Mouse (Mus musculus) neural tube, embryonic 12.5 days (tissue): ENCODE data around the gene Mlh3. TPM values are rescaled to one million over a fixed set of nuclear protein-coding genes. Genes with fewer than 3 reads are reported as not detected.

Experiments
- ATAC-seq: fragments of 200-750 bp; cut with Nextera tagmentation; 2 replicates; pipeline ENCODE4 v1.8.0; 2017; ENCODE audit warnings: low read depth, mild to moderate bottlenecking, moderate TSS enrichment, moderate library complexity; ENCODE audit not compliant: low FRiP score
- H3K27ac ChIP-seq: fragments of 300-500 bp; sonication (generic); 2 replicates; pipeline ENCODE4 v1.5.1; 2016
- H3K27me3 ChIP-seq: fragments of 300-500 bp; sonication (generic); replicated peaks from 2 replicates; pipeline ENCODE4 v1.6.1; 2016; ENCODE audit warnings: mild to moderate bottlenecking
- H3K36me3 ChIP-seq: fragments of 300-500 bp; sonication (generic); 2 replicates; pipeline ENCODE4 v1.6.1; 2016; ENCODE audit warnings: mild to moderate bottlenecking
- H3K4me1 ChIP-seq: fragments of 300-500 bp; sonication (generic); 2 replicates; pipeline ENCODE4 v1.6.1; 2016
- H3K4me2 ChIP-seq: fragments of 300-500 bp; sonication (generic); replicated peaks from 2 replicates; pipeline ENCODE4 v1.6.1; 2016; ENCODE audit warnings: mild to moderate bottlenecking
- H3K4me3 ChIP-seq: fragments of 300-500 bp; sonication (generic); 2 replicates; pipeline ENCODE4 v1.5.1; 2016
- H3K9ac ChIP-seq: fragments of 300-500 bp; sonication (generic); 2 replicates; pipeline ENCODE4 v1.6.1; 2016; ENCODE audit warnings: mild to moderate bottlenecking
- H3K9me3 ChIP-seq: fragments of 300-500 bp; sonication (generic); 2 replicates; pipeline ENCODE4 v1.6.1; 2016; ENCODE audit warnings: mild to moderate bottlenecking
- WGBS: fragments of 180-500 bp; shearing (Covaris S2); methylation state at CpG from one replicate; pipeline ENCODE4 v1.1.7; 2016; 5-methylcytosine and 5-hydroxymethylcytosine counted together
- polyA plus RNA-seq: library from polyadenylated mRNA; unstranded; fragments of >200 nt; fragmentation: Nextera tagmentation; extraction: Ambion mirVana; gene quantifications from 2 replicates; pipeline ENCODE4 v1.2.1, GENCODE M21; 2016

The Mlh3 gene
- polyA plus RNA-seq, 1 experiment from 2014 or later, result 9.0 TPM

- peak; percentile 56 for ATAC-seq
- peak overlapping the region; percentile 93 for H3K4me2 ChIP-seq
- peak overlapping the region; percentile 16; the same call in 1 of the 2 replicates for H3K27ac ChIP-seq
- H3K4me3 ChIP-seq, result peak overlapping the region; percentile 75
- H3K27me3 ChIP-seq, result no peaks in the 10 kb centered on the region
- H3K9ac ChIP-seq, result peak overlapping the region; percentile 81
- peaks cover 6% of the 10 kb centered on the region for H3K4me1 ChIP-seq
- no peaks in the 10 kb centered on the region for H3K9me3 ChIP-seq
- 6% methylated on average over 10 of the region's 10 CpGs for WGBS
- no peaks in the 10 kb centered on the region for H3K36me3 ChIP-seq
These were observed 9.1 kb upstream of the Mlh3 start for GRCm38 (mm10) chr12:85279396-85280080.

GRCm38 (mm10) chr12:85278919-85279318 lies 8.5 kb upstream of the Mlh3 start:
- Histone ChIP-seq H3K4me1 (peaks cover 6% of the 10 kb centered on the region), H3K36me3 (no peaks in the 10 kb centered on the region), H3K4me2 (no peak overlapping the region), H3K27me3 (no peaks in the 10 kb centered on the region), H3K9ac (no peak overlapping the region), H3K27ac (no peak overlapping the region), H3K4me3 (no peak overlapping the region), H3K9me3 (no peaks in the 10 kb centered on the region)
- ATAC-seq, result no peak
- whole genome bisulfite sequencing, result 94% methylated on average over 10 of the region's 10 CpGs

GRCm38 (mm10) chr12:85276273-85276672 lies 5.9 kb upstream of the Mlh3 start:
- no peak overlapping the region for H3K27ac ChIP-seq

GRCm38 (mm10) chr12:85273508-85273907 lies 3.1 kb upstream of the Mlh3 start:
- Histone ChIP-seq H3K9ac (no peak overlapping the region), H3K4me2 (no peak overlapping the region), H3K27me3 (no peaks in the 10 kb centered on the region), H3K9me3 (no peaks in the 10 kb centered on the region), H3K27ac (no peak overlapping the region), H3K4me1 (peaks cover 3% of the 10 kb centered on the region; the same call in 1 of the 2 replicates), H3K36me3 (no peaks in the 10 kb centered on the region), H3K4me3 (no peak overlapping the region)
- WGBS, result 84% methylated on average over 10 of the region's 10 CpGs
- no peak for ATAC-seq

More at GRCm38 (mm10) chr12:85276273-85276672, 5.9 kb upstream of the Mlh3 start:
- no peak overlapping the region for H3K4me3 ChIP-seq
- no peaks in the 10 kb centered on the region for H3K27me3 ChIP-seq
- peaks cover 6% of the 10 kb centered on the region for H3K4me1 ChIP-seq
- no peaks in the 10 kb centered on the region for H3K9me3 ChIP-seq
- H3K36me3 ChIP-seq, result no peaks in the 10 kb centered on the region
- ATAC-seq, result no peak
- 64% methylated on average over 5 of the region's 5 CpGs for WGBS
- no peak overlapping the region for H3K4me2 ChIP-seq
- H3K9ac ChIP-seq, result no peak overlapping the region

GRCm38 (mm10) chr12:85271843-85272206 lies 1.4 kb upstream of the Mlh3 start:
- no peaks in the 10 kb centered on the region for H3K9me3 ChIP-seq
- ATAC-seq, result no peak
- no peak overlapping the region for H3K27ac ChIP-seq
- H3K9ac ChIP-seq, result no peak overlapping the region
- 82% methylated on average over 4 of the region's 4 CpGs for WGBS
- no peak overlapping the region for H3K4me3 ChIP-seq
- H3K36me3 ChIP-seq, result peaks cover 3% of the 10 kb centered on the region; the same call in 1 of the 2 replicates
- H3K4me1 ChIP-seq, result peaks cover 3% of the 10 kb centered on the region; the same call in 1 of the 2 replicates
- H3K4me2 ChIP-seq, result no peak overlapping the region
- H3K27me3 ChIP-seq, result no peaks in the 10 kb centered on the region

- Histone ChIP-seq H3K36me3 (peaks cover 3% of the 10 kb centered on the region; the same call in 1 of the 2 replicates), H3K4me3 (no peak overlapping the region), H3K27ac (no peak overlapping the region), H3K27me3 (no peaks in the 10 kb centered on the region), H3K4me2 (peak overlapping the region; percentile 62; the same call in 1 of the 2 replicates), H3K9me3 (no peaks in the 10 kb centered on the region), H3K9ac (no peak overlapping the region), H3K4me1 (peaks cover 3% of the 10 kb centered on the region; the same call in 1 of the 2 replicates)
- 78% methylated on average over 7 of the region's 7 CpGs for WGBS
- ATAC-seq, result no peak
These were observed 888 bp upstream of the Mlh3 start for GRCm38 (mm10) chr12:85271132-85271842.

- ATAC-seq, result no peak; the same call in 1 of the 2 replicates
- Histone ChIP-seq H3K4me2 (peak overlapping the region; percentile 62), H3K9me3 (no peaks in the 10 kb centered on the region), H3K27me3 (no peaks in the 10 kb centered on the region), H3K4me1 (peaks cover 3% of the 10 kb centered on the region; the same call in 1 of the 2 replicates), H3K9ac (peak overlapping the region; percentile 60), H3K27ac (no peak overlapping the region), H3K4me3 (peak overlapping the region; percentile 47), H3K36me3 (peaks cover 3% of the 10 kb centered on the region; the same call in 1 of the 2 replicates)
- WGBS, result 51% methylated on average over 3 of the region's 3 CpGs
These were observed 578 bp downstream of the Mlh3 start for GRCm38 (mm10) chr12:85269821-85270220.

GRCm38 (mm10) chr12:85266248-85266647 lies 4.2 kb downstream of the Mlh3 start:
- H3K4me3 ChIP-seq, result no peak overlapping the region
- WGBS, result 95% methylated on average over 3 of the region's 3 CpGs

GRCm38 (mm10) chr12:85264940-85265339 lies 5.5 kb downstream of the Mlh3 start:
- Histone ChIP-seq H3K9me3 (no peaks in the 10 kb centered on the region), H3K36me3 (peaks cover 3% of the 10 kb centered on the region; the same call in 1 of the 2 replicates), H3K4me2 (no peak overlapping the region), H3K27me3 (no peaks in the 10 kb centered on the region), H3K9ac (no peak overlapping the region), H3K4me3 (no peak overlapping the region), H3K27ac (no peak overlapping the region), H3K4me1 (peaks cover 1% of the 10 kb centered on the region; the same call in 1 of the 2 replicates)
- WGBS, result 68% methylated on average over 7 of the region's 7 CpGs
- ATAC-seq, result no peak

More at GRCm38 (mm10) chr12:85266248-85266647, 4.2 kb downstream of the Mlh3 start:
- Histone ChIP-seq H3K9me3 (no peaks in the 10 kb centered on the region), H3K9ac (no peak overlapping the region), H3K27ac (no peak overlapping the region), H3K4me1 (peaks cover 3% of the 10 kb centered on the region; the same call in 1 of the 2 replicates), H3K4me2 (no peak overlapping the region), H3K36me3 (peaks cover 3% of the 10 kb centered on the region; the same call in 1 of the 2 replicates), H3K27me3 (no peaks in the 10 kb centered on the region)
- ATAC-seq, result no peak

GRCm38 (mm10) chr12:85264531-85264930 lies 5.9 kb downstream of the Mlh3 start:
- H3K27ac ChIP-seq, result no peak overlapping the region

GRCm38 (mm10) chr12:85263190-85263589 lies 7.2 kb downstream of the Mlh3 start:
- Histone ChIP-seq H3K27ac (no peak overlapping the region), H3K4me1 (no peaks in the 10 kb centered on the region), H3K4me3 (no peak overlapping the region), H3K9me3 (no peaks in the 10 kb centered on the region), H3K27me3 (no peaks in the 10 kb centered on the region), H3K4me2 (no peak overlapping the region), H3K9ac (no peak overlapping the region), H3K36me3 (peaks cover 3% of the 10 kb centered on the region; the same call in 1 of the 2 replicates)
- WGBS, result 82% methylated on average over 5 of the region's 5 CpGs
- ATAC-seq, result no peak

More at GRCm38 (mm10) chr12:85264531-85264930, 5.9 kb downstream of the Mlh3 start:
- Histone ChIP-seq H3K9ac (no peak overlapping the region), H3K27me3 (no peaks in the 10 kb centered on the region), H3K4me2 (no peak overlapping the region), H3K4me1 (no peaks in the 10 kb centered on the region), H3K9me3 (no peaks in the 10 kb centered on the region), H3K4me3 (no peak overlapping the region), H3K36me3 (peaks cover 3% of the 10 kb centered on the region; the same call in 1 of the 2 replicates)
- WGBS, result 85% methylated on average over 8 of the region's 8 CpGs
- no peak for ATAC-seq

GRCm38 (mm10) chr12:85262489-85262888 lies 7.9 kb downstream of the Mlh3 start:
- H3K27ac ChIP-seq, result no peak overlapping the region
- no peak for ATAC-seq
- H3K4me1 ChIP-seq, result no peaks in the 10 kb centered on the region
- WGBS, result 46% methylated on average over 10 of the region's 10 CpGs
- no peak overlapping the region for H3K4me2 ChIP-seq
- no peaks in the 10 kb centered on the region for H3K27me3 ChIP-seq
- H3K9me3 ChIP-seq, result no peaks in the 10 kb centered on the region
- H3K36me3 ChIP-seq, result peaks cover 1% of the 10 kb centered on the region; the same call in 1 of the 2 replicates
- no peak overlapping the region for H3K4me3 ChIP-seq
- H3K9ac ChIP-seq, result no peak overlapping the region
